31 mouse cellular contexts compared by ENCODE assay signal in genomic region chr3:14398676-14399075, GRCm38 (mm10).
"Had no signal": no experiment of that assay in that cellular context is flagged by ENCODE, and none has a peak within 500 bp of the region (broad histone marks: within the 10 kb centered on the region; RNA-seq: fewer than 3 reads in every experiment).

No protein-coding gene starts in this region.

- H3K4me1 ChIP-seq: limb, embryonic 10.5 days; limb, embryonic 12.5 days; limb, embryonic 13.5 days; limb, embryonic 15.5 days; liver, embryonic 13.5 days; liver, embryonic 15.5 days; lung, embryonic 15.5 days; megakaryocyte, embryonic 14.5 days; midbrain, embryonic 10.5 days; midbrain, embryonic 12.5 days; midbrain, embryonic 13.5 days; midbrain, embryonic 15.5 days; neural tube, embryonic 12.5 days had no signal

- H3K4me3 ChIP-seq: limb, embryonic 10.5 days; limb, embryonic 12.5 days; limb, embryonic 13.5 days; limb, embryonic 15.5 days; liver, embryonic 13.5 days; liver, embryonic 15.5 days; lung, embryonic 15.5 days; megakaryocyte, embryonic 14.5 days; midbrain, embryonic 10.5 days; midbrain, embryonic 12.5 days; midbrain, embryonic 13.5 days; midbrain, embryonic 15.5 days; myocyte; neural tube, embryonic 12.5 days had no signal

- DNase-seq: left cerebral cortex, postnatal 4 days; liver; liver, embryonic 13.5 days; liver, postnatal 0 days; lung, adult 18-20 months; lung, adult 2 months; lung, embryonic 14.5 days; lung, postnatal 10 days; lung, postnatal 14 days; lung, postnatal 36 days; lung, postnatal 4 days; midbrain, embryonic 14.5 days had no signal

- H3K4me2 ChIP-seq: limb, embryonic 12.5 days; limb, embryonic 13.5 days; limb, embryonic 15.5 days; liver, embryonic 11.5 days; liver, embryonic 13.5 days; liver, embryonic 15.5 days; lung, embryonic 14.5 days; lung, embryonic 15.5 days; midbrain, embryonic 11.5 days; midbrain, embryonic 12.5 days; midbrain, embryonic 13.5 days; midbrain, embryonic 15.5 days; neural tube, embryonic 12.5 days had no signal

- H3K9ac ChIP-seq: limb, embryonic 12.5 days; limb, embryonic 13.5 days; limb, embryonic 15.5 days; liver, embryonic 13.5 days; liver, embryonic 14.5 days; liver, embryonic 15.5 days; liver, postnatal 0 days; lung, embryonic 14.5 days; lung, embryonic 15.5 days; midbrain, embryonic 12.5 days; midbrain, embryonic 13.5 days; midbrain, embryonic 15.5 days; neural tube, embryonic 12.5 days had no signal

- H3K36me3 ChIP-seq: limb, embryonic 10.5 days; limb, embryonic 12.5 days; limb, embryonic 13.5 days; limb, embryonic 15.5 days; liver, embryonic 13.5 days; liver, embryonic 15.5 days; lung, embryonic 15.5 days; midbrain, embryonic 10.5 days; midbrain, embryonic 12.5 days; midbrain, embryonic 13.5 days; midbrain, embryonic 15.5 days; neural tube, embryonic 12.5 days had no signal

- H3K9me3 ChIP-seq: limb, embryonic 10.5 days; limb, embryonic 12.5 days; limb, embryonic 13.5 days; limb, embryonic 15.5 days; liver, embryonic 13.5 days; liver, embryonic 15.5 days; lung, embryonic 15.5 days; midbrain, embryonic 10.5 days; midbrain, embryonic 12.5 days; midbrain, embryonic 13.5 days; midbrain, embryonic 15.5 days; neural tube, embryonic 12.5 days had no signal

- ATAC-seq: liver, postnatal 0 days; lung, postnatal 0 days; midbrain, embryonic 13.5 days; midbrain, embryonic 15.5 days; midbrain, embryonic 16.5 days had no signal

- H3K27me3 ChIP-seq: limb, embryonic 12.5 days; limb, embryonic 13.5 days; limb, embryonic 15.5 days; liver, embryonic 13.5 days; liver, embryonic 15.5 days; lung, embryonic 15.5 days; megakaryocyte, embryonic 14.5 days; midbrain, embryonic 12.5 days; midbrain, embryonic 13.5 days; midbrain, embryonic 15.5 days; neural tube, embryonic 12.5 days had no signal

- H3K27ac ChIP-seq: limb, embryonic 10.5 days; limb, embryonic 12.5 days; limb, embryonic 13.5 days; limb, embryonic 15.5 days; liver, embryonic 13.5 days; liver, embryonic 14.5 days; liver, embryonic 15.5 days; lung, embryonic 15.5 days; macrophage; midbrain, embryonic 10.5 days; midbrain, embryonic 12.5 days; midbrain, embryonic 13.5 days; midbrain, embryonic 15.5 days; neural tube, embryonic 12.5 days had no signal
